Mouse (Mus musculus): ENCODE data around the gene Atpaf1.

DNA sequence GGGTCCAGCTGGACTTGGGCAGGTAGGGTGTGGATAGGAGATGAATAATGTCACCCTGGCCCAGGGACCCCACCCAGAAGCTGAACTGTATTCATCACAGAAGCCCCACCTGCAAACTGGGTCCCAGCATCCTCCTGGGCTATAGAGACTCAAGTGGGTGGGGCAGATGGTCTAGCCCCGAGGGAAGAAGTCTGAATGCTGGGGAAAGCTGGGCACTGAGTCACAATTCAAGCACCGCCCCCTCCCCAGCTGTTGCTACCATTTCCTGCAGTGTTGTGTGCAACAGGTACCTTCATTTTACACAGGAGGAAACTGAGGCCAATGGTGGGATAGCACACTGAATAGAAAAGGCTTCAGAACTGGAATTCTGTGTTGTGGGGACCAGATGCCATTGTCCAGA is 47.4 kb downstream of the Atpaf1 start:
- no peak for TF ChIP-seq POLR2A (IDR thresholded peaks at IDR 0.05; ENCODE audit: extremely low read depth, insufficient read depth, low read length)
- no peak for TF ChIP-seq CTCF (IDR thresholded peaks at IDR 0.05; ENCODE audit: extremely low read depth, insufficient read depth, low read length)

Measured in cortical plate, adult 2 months (tissue).